Mouse (Mus musculus): Measurements from ENCODE around the gene Glrx3. TPM values are rescaled to one million over a fixed set of nuclear protein-coding genes. Genes with fewer than 3 reads are reported as not detected.
A peak's percentile ranks its signal among the peaks of the same experiment; 100 is the strongest.
"Not testable (repeated sequence)": the region's sequence is repeated elsewhere in the genome, so short reads cannot be mapped to it uniquely, and the experiment has no call there.

The Glrx3 gene
- total RNA-seq (2021) = 100 to 1,000 TPM; 105 to 114 TPM
- long read RNA-seq, experiment 1, transcript Glrx3-201 (11 exons, 1,685 nt) = major isoform, 68 of 73 reads
- long read RNA-seq, experiment 1, partial matches to known transcripts = 1 of 73 reads
- long read RNA-seq, experiment 1, other reads (novel, unspliced or antisense) = 3 of 73 reads
- long read RNA-seq, experiment 2, transcript Glrx3-201 (11 exons, 1,685 nt) = major isoform, 165 of 181 reads
- long read RNA-seq, experiment 2, partial matches to known transcripts = 9 of 181 reads
- long read RNA-seq, experiment 2, other reads (novel, unspliced or antisense) = 5 of 181 reads

DNA sequence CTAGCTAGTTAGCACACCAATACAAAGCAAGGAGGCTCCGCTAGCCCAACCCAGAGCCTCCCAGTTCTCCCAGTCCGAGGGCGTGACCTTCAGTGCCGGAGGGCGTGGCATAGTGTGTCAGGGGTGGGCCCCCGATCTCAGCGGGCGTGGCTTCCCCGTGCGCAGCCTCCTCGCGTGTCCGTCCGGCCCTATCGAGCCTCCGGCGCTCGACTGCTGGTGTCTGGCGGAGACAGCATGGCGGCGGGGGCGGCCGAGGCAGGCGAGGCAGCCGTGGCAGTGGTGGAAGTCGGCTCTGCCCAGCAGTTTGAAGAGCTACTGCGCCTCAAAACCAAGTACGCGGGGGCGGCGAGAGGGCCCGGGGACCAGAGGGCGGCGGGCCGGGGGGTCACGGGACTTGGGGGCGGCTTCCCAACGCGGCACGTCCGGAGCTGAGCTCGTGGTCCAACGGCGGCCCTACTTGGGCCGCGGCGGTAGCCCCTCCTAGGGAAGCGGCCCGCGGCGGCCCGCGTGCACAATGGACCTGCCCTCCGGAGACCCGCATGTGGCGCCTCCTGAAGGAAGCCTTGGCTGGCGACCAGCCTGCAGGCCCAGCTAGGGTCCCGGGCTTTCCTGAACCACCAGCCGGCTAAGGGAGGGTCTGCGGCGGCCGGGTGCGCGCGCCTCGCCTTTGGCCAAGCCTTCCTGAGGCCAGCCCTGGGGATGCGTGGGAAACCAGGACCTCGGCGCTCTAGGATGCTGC lies at the start of gene Glrx3:
Gene Glrx3, plus strand, starts transcription at position 175 of the 739 bp plus-strand sequence.
- DNase-seq (ENCODE audit: low spot score in 2 of 2) = peak; percentile 94 to 96

- DNase-seq (ENCODE audit: low spot score in 2 of 2) = no peak
Measured at GRCm38 (mm10) chr7:137387863-137388262, 49.6 kb upstream of the Glrx3 start.

DNA sequence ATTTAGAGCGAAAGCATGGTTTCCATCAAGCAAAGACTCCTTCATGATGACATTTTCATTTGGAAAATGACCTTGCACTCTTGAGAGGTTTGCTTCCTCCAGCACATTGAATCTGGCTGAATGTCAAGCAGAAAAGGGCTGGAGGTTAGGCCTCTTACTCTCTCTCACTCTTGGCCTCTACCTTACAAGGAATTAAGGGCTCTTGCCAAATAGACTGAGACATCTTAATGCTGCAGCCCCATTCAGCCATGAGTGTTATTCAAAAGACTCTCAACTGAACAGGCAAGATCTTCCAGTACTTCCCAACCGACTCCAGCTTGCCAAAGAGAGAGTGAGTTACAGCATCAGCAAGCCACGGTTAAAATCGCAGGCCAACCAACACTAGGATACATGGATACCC lies 42.0 kb upstream of the Glrx3 start:
- DNase-seq (ENCODE audit: low spot score in 2 of 2) = no peak

GRCm38 (mm10) chr7:137397361-137397910 lies 40.0 kb upstream of the Glrx3 start:
- peak in 1 of 2 experiments; percentile 21 for DNase-seq (ENCODE audit: low spot score in 2 of 2)

GRCm38 (mm10) chr7:137398973-137399372 lies 38.4 kb upstream of the Glrx3 start:
- DNase-seq (ENCODE audit: low spot score in 2 of 2) = no peak

DNA sequence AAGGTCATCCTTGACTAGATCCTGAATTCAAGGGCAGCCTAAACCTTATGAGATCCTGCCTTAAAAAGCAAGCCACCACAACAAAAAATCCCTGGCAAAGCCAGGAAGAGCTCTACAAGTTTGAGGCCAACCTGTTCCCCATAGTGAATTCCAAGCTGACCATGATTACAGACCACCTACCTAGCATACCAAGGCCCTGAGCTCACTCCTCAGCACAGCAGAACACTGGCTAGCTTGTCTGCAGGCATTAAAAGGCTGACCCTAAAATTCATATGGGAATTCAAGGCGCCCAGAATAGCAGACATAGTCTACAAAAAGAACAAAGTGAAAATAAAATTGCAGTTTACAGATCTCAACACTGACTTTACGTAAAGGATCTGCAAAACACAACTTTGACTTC lies 33.3 kb upstream of the Glrx3 start:
- DNase-seq (ENCODE audit: low spot score in 2 of 2) = no peak

- no peak for DNase-seq (ENCODE audit: low spot score in 2 of 2)
Measured at GRCm38 (mm10) chr7:137407428-137408058, 29.9 kb upstream of the Glrx3 start.

GRCm38 (mm10) chr7:137410337-137411197 lies 26.8 kb upstream of the Glrx3 start, which contains the start of gene 9430038I01Rik:
9430038I01Rik (minus strand) TSS chr7:137410762.
- DNase-seq (ENCODE audit: low spot score in 2 of 2) = peak; percentile 98 to 99

- no peak for DNase-seq (ENCODE audit: low spot score in 2 of 2)
Measured at GRCm38 (mm10) chr7:137414710-137415109, 22.7 kb upstream of the Glrx3 start.

GRCm38 (mm10) chr7:137420550-137420949 lies 16.9 kb upstream of the Glrx3 start:
- DNase-seq (ENCODE audit: low spot score in 2 of 2) = no peak

DNA sequence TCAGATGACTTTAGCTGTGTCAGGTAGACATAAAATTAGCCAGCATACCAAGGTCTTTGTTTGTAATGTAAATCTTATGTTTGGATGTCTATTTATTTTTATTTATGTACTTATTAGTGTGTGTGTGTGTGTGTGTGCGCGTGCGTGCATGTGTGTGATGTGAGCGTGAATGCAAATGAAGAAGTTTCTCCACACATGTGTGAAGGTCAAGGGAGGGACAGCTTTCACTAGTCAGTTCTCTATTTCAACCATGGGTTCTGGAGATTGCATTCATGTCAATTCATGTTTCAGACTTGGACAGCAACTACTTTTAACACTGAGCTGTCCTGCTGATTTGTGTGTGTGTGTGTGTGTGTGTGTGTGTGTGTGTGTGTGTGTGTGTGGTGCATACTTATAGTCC lies 16.2 kb upstream of the Glrx3 start:
- no peak for DNase-seq (ENCODE audit: low spot score in 2 of 2)

- DNase-seq (ENCODE audit: low spot score in 2 of 2) = no peak
Measured at GRCm38 (mm10) chr7:137426693-137427092, 10.7 kb upstream of the Glrx3 start.

DNA sequence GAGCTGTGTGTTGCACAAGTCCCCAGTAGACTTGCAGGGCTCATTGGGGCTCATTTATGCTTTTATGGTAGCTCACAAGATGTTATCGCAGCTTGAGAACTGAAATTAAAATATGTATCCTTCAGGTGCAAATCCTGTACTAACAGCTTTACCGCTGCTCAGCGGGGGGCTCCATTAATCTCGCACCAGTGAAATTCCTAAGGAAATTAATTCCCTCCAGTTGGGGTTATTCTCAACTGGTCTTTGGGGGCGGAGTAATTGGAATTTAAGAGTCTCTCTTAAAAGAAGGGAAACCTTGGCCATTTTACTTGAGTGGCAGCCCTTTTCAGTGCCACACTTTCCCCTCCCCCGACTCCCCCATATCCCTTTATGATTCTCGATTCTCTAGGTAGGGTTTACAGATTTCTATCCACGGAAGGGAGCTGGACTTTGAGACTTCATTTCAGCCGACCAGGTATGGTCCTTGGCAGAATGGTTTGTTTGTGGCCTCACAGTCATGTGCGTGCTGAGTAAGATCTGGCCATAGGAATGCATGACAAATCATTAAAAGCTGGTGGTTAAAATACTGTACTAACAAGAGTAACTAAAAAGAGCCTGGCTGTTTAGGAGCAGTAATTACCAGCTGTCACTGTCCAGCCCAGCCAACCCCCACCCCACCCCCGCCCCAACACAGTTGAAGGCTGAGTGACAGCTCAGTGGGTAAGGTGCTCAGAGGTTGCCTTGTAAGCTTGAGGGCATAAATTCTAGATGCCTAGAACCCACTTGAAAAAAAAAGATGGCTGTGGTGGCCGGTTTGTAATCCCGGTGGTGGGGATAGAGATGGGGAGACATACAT lies 5.4 kb upstream of the Glrx3 start:
- no peak for DNase-seq (ENCODE audit: low spot score in 2 of 2)

DNA sequence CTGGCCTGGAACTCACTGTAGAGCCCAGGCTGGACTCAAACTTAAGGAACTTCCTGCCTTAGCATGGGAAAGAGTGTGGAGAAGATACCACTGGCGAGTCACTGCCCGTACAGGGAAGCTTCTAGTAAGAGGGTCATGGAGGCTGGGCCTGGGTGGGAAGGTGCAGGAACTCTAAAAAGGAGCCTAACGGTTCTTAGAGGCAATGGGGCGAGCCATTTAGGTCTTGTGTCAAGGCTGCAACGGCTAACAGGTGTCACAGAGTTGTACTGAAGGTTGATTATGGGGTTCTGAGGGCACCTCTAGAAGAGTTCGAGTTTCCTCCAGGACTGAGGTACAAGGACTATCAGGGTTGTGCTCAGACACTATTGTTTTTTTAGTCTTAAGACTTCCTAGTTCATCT lies 513 bp upstream of the Glrx3 start:
- no peak for DNase-seq (ENCODE audit: low spot score in 2 of 2)

DNA sequence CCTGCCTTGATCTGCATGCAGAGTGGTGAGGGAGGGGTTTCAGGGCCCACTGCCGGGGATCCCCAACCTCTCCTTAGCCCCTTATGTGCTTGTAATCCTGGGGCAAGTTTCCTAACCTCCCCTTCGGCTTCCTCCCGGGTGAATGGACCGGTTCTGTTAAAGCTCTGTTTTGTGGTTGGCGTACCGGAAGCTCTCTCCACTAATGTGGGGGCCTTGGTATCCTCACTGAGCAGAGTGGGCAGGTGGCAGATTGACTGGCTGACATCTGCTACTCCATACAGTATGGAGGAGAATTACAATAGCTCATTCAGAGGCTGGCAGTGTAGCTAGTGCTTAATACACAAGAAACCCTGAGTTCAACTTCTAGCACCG lies 751 bp downstream of the Glrx3 start:
- peak; percentile 20 to 25 for DNase-seq (ENCODE audit: low spot score in 2 of 2)

DNA sequence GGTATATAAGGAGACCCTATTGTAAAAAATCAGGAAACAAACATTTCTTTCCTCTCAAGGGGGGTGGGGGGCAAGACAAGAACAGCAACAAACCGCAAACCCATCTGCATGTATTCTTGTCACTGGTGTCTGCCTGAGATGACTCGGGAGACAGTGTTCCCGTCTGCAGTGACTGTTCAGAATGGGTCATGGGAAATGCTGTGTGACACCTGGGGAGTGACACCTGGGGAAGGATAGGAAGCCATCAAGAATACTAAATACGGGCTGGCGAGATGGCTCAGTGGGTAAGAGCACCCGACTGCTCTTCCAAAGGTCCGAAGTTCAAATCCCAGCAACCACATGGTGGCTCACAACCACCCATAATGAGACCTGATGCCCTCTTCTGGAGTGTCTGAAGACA lies 1.5 kb downstream of the Glrx3 start:
- not testable (repeated sequence) for DNase-seq (ENCODE audit: low spot score in 2 of 2)

GRCm38 (mm10) chr7:137442951-137443350 lies 5.5 kb downstream of the Glrx3 start:
- no peak for DNase-seq (ENCODE audit: low spot score in 2 of 2)

GRCm38 (mm10) chr7:137445321-137445720 lies 7.9 kb downstream of the Glrx3 start:
- no peak for DNase-seq (ENCODE audit: low spot score in 2 of 2)

DNA sequence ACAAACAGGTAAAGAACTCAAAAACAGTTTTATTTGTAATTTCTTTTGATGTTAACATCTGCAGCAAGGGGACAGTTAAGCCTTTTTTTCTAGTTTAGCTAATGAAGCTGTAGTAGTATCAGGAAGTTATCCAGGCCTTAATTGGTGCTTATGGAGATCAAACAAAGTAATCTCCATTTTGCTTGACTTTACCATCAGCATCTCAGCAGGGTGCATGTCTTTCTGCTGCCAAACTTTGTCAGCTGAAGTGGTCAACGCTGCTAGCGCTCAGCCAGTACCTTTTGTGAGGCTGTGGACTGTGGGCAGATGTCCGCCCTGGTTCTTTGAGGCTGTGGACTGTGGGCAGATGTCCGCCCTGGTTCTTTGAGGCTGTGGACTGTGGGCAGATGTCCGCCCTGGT lies 24.0 kb downstream of the Glrx3 start:
- no peak for DNase-seq (ENCODE audit: low spot score in 2 of 2)

DNA sequence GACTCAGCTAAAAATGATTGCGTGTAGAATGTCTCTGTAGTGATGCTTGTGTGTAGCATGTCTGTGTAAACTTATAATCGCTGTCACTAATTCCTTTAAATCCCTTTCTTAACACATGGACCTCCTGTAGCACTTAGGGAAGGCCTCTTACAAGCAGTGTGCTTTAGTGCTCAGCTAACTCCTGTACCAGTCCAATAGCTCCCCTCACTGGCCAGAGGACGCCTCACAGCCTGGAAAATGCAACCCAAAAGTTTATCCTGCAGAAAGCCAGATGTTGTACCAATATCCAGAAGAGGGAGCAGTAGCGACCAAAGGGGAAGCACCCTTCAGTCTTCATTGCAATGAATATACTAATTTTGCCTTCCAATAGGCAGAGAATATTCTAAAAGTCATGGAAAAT lies 30.8 kb downstream of the Glrx3 start:
- peak; percentile 20 to 28 for DNase-seq (ENCODE audit: low spot score in 2 of 2)

Measured in adrenal gland, adult 18-20 months (tissue).